Mouse (Mus musculus) erythroblast, adult 5-6 weeks (primary cell): ENCODE data around the gene Gpr87. TPM values are rescaled to one million over a fixed set of nuclear protein-coding genes. Genes with fewer than 3 reads are reported as not detected.
"Not testable (repeated sequence)": the region's sequence is repeated elsewhere in the genome, so short reads cannot be mapped to it uniquely, and the experiment has no call there.

Experiments
- ATAC-seq: replicated peaks from 2 replicates; pipeline ENCODE4 v1.8.0; 2016; ENCODE audit warnings: moderate number of reproducible peaks, mild to moderate bottlenecking, moderate TSS enrichment, inconsistent platforms; ENCODE audit not compliant: poor library complexity, low FRiP score, severe bottlenecking
- total RNA-seq, 2 experiments: library from RNA; stranded (forward) in 1 of 2; stranded (reverse) in 1 of 2; fragments of 150-400 nt in 1 of 2; fragments of 200-764, 138-1000 nt in 1 of 2; gene quantifications; 2 replicates each; pipeline versions ENCODE4 v1.2.3 to v1.2.4; 2015 to 2017; ENCODE audit warnings: low replicate concordance in 2 of 2

Gpr87 gene
- total RNA-seq, 2 experiments from 2014 or later, result not detected

DNA sequence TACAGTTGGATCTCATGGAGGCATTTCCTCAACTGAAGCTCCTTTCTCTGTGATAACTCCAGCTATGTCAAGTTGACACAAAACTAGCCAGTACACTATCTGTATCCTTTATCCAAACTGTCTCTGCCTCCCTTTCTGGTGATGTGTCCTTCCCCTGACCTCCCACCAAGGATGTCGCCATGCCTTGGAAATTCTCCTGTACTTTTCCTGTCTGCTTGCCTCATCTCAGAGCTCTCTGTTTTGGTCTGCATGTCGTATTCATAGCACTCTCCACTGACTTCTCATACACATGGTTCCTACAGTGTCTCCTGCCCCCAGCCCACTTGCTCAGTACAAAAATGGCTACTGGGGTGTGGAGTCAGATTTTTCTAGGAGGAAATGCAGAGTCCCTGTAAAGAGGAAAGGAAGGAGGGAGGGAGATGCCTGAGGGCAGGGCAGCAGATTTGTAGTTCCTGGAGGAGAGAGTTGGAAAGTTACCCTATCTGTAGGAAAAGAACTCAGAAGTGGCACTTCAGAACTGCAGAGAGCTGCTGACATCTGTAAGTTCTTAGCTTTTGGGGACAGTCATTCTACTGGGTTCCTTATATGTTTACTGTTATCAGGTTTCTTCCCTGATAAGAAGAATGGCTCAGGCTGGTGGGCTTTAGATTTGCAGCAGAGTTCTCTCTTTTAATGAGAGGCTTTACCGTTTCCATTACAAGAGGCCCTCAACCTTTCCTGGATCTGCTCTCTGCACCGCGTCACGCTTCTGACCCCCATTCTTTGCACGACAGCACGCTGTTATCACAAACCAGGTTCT lies 53.2 kb downstream of the Gpr87 start:
- ATAC-seq, result no peak

DNA sequence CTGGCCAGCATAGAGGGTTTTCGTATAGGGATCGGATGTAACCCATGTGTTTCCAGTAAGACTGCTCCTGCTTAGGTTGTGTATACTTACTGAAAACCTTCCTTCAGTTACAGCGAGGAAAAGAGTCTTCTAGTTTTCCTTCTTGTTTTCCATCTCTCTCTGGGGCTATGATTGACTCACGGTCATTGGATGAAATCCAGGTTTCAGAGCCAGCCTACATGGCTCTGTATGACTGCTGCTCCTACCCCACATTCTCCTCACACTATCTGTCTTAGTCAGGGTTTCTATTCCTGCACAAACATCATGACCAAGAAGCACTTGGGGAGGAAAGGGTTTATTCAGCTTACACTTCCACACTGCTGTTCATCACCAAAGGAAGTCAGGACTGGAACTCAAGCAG lies 54.0 kb downstream of the Gpr87 start:
- ATAC-seq, result not testable (repeated sequence)

DNA sequence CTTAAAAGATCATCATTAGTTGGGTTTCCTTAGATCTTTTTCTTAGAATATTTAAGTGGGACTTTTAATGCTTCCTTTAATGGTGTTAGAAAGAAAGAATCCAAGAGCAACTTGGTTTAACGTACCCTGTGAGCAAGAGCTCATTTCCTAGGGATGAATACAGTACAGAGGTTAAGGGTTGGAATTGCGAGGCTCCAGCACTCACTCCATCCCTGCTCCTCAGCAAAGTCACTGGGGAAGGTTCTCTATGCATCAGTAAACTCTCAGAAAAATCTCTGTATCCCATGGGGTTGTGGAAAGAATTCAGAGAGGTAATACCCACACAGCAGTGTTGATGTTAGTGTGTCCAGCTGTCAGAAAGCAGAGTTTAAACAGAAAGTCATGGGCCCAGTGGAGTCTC lies 54.8 kb downstream of the Gpr87 start:
- no peak for ATAC-seq

DNA sequence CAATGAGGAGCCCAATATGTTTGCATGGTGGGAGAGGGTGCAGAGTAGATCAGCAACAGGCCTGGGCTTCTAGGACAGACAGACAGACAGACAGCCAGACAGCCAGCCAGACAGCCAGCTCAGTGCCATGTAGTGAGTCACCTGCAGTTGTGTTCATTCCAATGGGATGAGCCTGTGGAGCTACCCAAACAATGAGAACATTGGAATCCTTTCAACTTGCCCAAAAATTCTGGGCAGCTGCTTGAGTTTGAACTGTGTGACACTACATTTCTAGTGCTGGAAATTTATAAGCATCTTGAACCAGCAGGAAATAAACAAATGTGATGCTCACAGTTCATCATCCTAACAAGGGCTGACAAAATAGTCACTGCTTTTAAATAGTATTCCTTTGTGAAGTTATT lies 55.3 kb downstream of the Gpr87 start:
- ATAC-seq, result no peak

DNA sequence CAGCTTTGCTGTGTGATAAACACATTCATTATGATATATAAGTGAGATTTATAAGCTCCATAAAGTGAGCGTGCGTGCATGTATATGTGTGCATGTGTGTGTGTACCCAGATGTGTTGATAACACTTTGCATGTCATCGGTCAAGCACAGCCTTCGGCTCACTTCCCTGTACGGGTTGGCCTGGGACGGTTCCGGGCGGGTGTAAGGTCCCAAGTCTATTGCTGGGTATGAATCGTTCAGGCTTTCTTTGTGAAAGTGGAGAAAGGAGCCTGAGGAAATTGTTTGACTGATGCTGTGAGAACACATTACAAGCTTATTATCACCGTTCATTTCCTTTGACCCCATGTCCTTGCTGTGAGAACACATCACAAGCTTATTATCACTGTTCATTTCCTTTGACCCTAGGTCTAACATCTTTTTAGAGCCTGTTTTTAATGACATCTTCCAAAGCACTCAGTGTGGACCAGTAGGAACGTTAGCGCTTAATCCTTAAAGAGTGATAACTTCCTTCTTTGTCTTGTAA lies 55.9 kb downstream of the Gpr87 start:
- ATAC-seq, result no peak

DNA sequence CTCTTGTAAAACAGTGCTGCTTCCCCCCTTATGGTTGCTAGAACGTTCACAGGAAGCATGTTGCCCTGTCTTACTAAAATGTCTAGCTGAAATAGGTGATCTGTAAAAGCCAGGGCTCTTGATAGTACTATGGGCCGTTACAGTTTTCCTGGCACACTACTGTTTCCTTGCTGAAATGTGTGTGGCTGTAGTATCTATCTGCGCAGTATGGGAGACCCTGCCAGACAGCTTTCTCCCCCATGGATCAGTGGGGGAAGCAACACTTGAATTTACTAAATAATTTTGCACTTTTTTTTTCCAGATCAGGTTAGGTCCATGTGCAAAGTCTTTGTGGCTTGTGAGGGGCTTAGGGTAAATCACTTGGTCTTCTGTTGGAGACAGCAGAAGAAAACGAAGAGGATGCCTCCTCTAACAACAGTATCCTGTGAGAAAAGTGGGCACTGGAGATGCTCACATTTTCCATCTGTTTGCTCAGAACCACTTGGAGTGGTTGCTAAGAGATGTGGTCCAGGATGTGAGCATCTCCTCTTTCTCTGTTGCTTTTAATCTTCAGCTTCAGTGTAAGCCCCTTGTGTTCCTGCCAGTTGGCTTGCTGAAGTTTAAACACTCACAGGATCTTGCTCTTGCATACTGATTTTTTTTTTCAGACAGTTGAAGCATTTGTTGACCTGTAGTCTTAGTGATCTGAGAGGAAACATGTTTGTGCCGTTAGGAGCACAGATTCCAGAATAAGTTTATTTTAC lies 58.8 kb downstream of the Gpr87 start:
- ATAC-seq, result no peak

DNA sequence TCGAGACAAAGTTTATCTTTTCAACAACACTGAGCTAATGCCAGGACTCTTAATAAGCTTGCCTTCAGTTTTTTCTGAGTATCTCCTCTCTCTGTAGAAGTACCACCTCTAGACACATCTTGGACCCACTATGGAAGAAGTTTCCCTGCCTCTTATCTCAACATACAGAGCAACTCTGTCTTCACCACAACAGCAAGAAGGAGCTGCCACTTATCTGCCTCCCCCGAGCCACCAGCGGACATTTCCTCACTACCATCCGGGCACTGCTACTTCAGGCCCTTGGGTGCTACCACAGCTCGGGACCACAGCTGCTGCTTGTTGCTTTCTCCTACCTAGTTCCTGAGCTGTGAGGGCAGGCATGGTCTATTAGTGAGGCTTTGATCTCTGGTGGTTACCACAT lies 61.7 kb downstream of the Gpr87 start:
- ATAC-seq, result no peak

DNA sequence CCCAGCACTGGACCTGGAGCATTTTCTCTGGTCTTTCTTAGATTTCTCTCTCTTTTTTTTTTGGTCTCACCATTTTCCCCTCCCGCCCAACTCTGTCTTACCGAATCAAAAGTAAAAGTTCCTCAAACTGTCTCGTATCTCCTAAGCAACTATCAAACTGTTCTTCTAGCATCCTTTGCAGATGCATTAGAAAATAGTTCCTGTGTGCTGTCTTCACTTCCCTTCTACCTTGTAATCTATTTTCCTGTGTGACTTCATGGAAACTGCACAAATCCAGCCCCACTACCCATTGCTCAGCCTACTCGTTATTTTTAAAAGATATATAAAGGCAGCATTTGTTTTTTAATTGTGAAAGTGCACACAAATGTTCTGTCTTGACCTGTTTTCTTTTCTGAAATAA lies 62.9 kb downstream of the Gpr87 start:
- no peak for ATAC-seq

DNA sequence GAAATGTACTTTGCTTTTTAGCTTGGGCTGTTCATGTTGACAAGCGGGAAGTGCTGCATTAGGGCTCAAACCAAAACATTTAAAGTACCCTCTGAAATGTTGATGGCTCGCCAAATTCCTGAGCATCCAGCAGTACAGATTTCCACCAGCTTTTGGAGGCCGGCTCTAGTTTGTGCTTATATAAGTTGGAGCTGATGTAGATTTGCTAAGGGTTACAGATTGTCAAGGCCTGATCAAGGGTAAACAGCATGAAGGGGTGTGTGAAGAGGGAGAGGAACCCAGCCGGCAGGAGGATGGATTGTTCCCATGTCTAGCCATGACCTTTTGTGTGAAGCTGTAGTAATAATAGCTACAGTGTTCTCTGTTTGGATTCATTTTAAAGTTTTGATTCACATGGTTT lies 63.8 kb downstream of the Gpr87 start:
- ATAC-seq, result no peak

DNA sequence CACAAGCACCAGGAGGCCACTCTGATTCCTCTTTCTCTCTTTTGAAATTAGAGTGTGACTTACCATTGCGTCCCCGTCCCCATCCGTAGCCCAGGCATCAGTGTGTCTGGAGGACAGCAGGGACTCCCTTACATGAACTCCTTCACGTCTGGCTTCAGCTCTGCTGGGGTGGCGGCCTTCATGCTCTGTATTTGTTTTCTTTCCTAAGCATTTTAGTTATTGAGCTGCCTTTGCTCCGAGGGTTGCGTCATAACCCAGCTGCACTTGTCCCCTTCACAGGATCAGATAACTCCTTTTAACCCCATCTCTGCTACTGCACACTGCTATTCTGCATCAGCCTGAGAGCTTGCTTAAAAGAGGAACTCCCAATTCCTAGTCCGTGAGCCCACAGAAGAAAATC lies 64.5 kb downstream of the Gpr87 start:
- ATAC-seq, result no peak

DNA sequence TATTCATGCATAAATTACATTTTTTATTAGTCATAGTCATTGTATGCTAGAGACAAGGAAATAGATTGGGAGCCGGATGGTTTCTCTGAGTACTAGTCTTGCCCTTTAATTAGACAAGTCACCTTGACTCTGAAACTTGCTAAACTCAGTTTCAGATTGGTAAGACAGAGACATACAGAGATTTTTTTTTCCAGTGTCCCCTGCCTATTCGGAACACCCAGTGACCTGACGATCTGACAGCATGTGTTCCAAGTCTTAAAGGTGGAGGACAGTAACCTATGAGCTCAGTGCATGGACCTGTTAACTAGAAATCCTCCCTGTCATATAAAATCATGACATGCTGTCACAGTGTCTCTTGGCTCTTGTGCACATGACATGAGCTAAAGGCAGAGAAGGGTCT lies 65.4 kb downstream of the Gpr87 start:
- no peak for ATAC-seq

Other genes with a start within 250 kb of the Gpr87 start
- 0.38 and 2.1 TPM in 2 replicates for gene Med12l, start 189.3 kb downstream of the Gpr87 start, total RNA-seq (2015; ENCODE audit: low replicate concordance)
- 0.28 and 0.34 TPM in 2 replicates for gene Med12l, start 189.3 kb downstream of the Gpr87 start, total RNA-seq (2017; ENCODE audit: low replicate concordance)
- gene Gpr171, start 93.3 kb downstream of the Gpr87 start, total RNA-seq (2015; ENCODE audit: low replicate concordance), result 1.3 and 1.9 TPM in 2 replicates
- gene Gpr171, start 93.3 kb downstream of the Gpr87 start, total RNA-seq (2017; ENCODE audit: low replicate concordance), result 2.2 and 4.5 TPM in 2 replicates
- gene P2ry14, start 41.5 kb downstream of the Gpr87 start, total RNA-seq (2015; ENCODE audit: low replicate concordance), result 0.96 and 4.0 TPM in 2 replicates
- 0.98 and 3.1 TPM in 2 replicates for gene P2ry14, start 41.5 kb downstream of the Gpr87 start, total RNA-seq (2017; ENCODE audit: low replicate concordance)
- 1.7 and 9.8 TPM in 2 replicates for gene P2ry13, start 15.8 kb upstream of the Gpr87 start, total RNA-seq (2015; ENCODE audit: low replicate concordance)
- 1.7 and 2.2 TPM in 2 replicates for gene P2ry13, start 15.8 kb upstream of the Gpr87 start, total RNA-seq (2017; ENCODE audit: low replicate concordance)
- gene P2ry12, start 67.8 kb upstream of the Gpr87 start, total RNA-seq (2015; ENCODE audit: low replicate concordance), result 3.3 and 4.2 TPM in 2 replicates
- gene P2ry12, start 67.8 kb upstream of the Gpr87 start, total RNA-seq (2017; ENCODE audit: low replicate concordance), result 0.68 TPM in 1 of 2 replicates, not detected in the other
- not detected in 2 replicates for gene Igsf10, start 149.3 kb upstream of the Gpr87 start, total RNA-seq (2015; ENCODE audit: low replicate concordance)
- not detected in 2 replicates for gene Igsf10, start 149.3 kb upstream of the Gpr87 start, total RNA-seq (2017; ENCODE audit: low replicate concordance)